Mouse (Mus musculus): Measurements from ENCODE around the gene Plet1.

Gene Plet1

DNA sequence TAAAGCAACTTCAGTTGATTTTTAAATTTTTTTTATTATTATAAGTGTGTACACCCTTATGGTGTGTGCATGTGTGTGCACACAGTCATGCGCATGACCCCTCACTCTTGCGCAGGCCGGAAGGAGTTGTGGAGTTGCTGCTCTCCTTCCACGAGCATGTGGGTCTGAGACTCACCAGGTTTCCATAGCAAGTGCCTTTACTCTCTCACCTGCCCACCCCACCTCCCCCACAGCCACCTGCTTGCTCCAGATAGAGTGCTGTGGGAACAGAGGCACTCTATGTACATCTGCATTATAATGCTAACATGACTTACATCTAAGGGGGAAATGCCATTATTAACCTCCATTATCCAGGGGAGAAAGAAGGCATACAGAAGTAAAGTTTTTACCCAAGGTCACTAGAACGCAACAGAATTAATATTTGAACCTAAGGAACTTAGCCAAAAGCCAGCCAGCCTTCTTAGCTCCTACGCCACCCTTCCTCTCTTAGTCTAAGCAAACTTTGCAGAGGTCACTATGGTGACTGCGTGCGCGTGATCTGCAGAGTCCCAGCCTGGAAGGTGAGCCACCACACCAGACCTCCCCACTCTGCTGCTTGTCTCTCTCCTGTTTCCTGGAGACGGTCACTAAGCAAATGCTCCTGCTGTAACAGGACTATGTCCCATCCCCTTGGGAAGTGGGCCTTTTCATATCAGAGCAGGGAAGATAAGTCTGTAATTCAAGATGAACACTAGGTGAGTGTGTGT is 1.3 kb downstream of the Plet1 start:
- no peak for DNase-seq (ENCODE audit: low spot score)

GRCm38 (mm10) chr9:50496151-50496505 is 1.8 kb downstream of the Plet1 start:
- DNase-seq (ENCODE audit: low spot score) = no peak

- no peak for DNase-seq (ENCODE audit: low spot score)
Measured at GRCm38 (mm10) chr9:50496546-50496945, 2.2 kb downstream of the Plet1 start.

DNA sequence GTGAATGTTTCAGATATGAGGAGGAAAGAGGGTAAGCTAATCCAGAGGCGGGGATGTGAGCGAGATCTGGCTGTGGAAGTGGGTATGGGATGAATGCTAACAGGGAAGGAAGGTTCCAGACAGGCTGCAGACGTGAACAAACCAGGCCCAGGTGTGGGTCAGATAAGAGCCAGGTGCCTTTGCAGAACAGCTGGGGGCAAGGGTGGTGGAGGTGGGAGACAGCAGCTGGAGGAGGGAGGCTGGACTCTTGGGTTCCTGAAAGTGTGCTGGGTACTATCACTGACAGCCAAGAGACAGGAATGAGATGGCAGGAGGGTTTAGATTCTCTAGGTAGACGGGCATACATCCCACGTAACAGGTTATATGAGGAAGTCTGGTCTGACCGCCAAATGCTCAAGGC is 2.8 kb downstream of the Plet1 start:
- DNase-seq (ENCODE audit: low spot score) = no peak

- no peak for DNase-seq (ENCODE audit: low spot score)
Measured at GRCm38 (mm10) chr9:50497536-50497935, 3.2 kb downstream of the Plet1 start.

DNA sequence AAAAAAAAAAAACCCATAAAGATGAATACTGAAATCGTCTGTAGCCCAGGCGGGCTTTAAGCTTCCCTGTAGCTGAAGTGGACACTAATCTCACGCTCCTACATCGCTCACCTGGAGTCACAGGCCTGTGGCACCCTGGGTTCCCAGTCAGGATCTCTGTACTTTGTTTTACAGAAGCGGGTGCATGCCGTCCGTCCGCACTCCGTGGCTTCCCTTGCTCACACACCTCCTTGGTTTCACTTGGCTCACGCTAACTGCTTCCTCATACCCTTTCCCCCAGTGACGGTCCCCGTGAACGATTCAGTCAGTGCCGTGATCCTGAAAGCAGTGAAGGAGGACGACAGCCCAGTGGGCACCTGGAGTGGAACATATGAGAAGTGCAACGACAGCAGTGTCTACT is 4.5 kb downstream of the Plet1 start:
- DNase-seq (ENCODE audit: low spot score) = no peak

DNA sequence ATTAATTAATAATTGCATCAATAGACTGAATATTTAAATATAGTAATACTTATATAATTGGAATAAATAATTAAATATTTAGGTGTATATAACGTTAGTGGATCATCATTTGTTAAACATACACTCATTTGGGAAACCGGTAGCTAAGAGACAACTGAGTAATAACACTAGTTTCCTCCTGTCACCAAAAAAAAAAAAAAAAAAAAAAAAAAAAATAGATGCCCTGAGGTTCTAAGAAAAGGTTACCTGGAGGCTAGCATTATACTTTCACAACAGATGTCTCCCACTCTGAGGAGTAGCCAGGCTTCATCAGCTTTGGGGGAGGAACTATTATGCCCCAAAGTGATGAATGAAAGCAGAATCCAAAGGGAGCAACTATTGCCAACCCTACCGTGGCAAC is 5.5 kb downstream of the Plet1 start:
- no peak for DNase-seq (ENCODE audit: low spot score)

DNA sequence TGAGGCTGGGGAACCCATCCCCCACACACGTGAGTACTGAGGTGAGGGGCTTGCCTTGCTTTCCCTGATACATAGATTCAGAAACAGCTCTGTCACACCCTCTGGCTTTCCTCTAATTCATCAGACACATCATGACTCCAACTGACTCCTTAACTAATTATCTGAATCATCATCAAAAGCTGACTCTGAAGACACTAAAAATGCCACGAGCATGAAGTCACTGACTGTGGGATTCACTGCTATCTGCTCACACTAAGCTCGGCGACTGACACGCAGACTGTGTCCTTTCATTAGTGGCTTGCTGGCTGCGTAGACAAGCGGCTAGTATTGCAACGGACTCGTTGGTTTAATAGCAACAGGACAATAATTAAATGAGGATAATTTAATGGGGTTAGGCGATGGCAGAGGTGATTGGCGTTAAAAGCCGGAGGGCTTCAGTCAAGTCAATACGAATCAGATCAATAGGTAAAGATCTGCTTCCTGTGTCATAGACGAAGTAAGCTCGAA is 6.2 kb downstream of the Plet1 start:
- no peak for DNase-seq (ENCODE audit: low spot score)

GRCm38 (mm10) chr9:50500974-50501501 is 6.7 kb downstream of the Plet1 start:
- DNase-seq (ENCODE audit: low spot score) = no peak

DNA sequence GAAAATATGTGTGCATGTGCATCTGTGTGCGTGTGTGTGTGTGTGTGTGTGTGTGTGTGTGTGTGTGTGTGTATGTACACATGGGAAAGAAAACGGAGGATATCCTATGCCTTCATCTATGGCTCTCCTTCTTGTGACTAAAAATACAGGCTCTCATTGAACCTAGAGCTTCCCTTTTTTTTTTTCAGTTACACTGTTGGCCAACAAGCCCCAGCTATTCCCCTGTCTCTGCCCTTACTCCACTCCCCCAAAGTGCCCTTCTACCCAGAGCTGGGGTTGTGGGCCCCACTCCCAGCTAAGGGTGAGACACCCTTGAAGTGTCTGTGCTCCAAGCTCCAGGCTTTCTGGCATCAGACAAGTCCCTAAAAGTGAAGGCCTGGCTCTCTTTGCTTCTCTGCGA is 8.6 kb downstream of the Plet1 start:
- no peak for DNase-seq (ENCODE audit: low spot score)

DNA sequence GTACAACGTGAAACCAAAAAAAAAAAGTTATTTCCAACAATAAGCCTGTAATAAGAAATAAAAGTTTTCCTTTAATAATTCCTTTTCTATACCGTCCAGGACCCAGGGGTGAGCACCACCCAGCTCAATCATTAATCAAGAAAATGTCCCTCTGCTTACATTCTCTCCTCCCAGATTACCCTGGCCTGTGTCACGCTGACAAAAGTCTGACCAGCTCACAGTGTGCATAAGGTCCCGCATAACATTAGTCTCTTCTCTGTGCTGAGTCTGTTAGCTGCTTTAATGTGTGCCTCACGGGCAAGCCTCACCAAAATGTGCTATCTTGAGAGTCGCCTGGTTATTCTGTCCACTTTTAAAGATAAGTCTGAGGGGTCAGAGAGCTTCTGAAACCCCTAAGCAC is 11.1 kb downstream of the Plet1 start:
- DNase-seq (ENCODE audit: low spot score) = no peak

DNA sequence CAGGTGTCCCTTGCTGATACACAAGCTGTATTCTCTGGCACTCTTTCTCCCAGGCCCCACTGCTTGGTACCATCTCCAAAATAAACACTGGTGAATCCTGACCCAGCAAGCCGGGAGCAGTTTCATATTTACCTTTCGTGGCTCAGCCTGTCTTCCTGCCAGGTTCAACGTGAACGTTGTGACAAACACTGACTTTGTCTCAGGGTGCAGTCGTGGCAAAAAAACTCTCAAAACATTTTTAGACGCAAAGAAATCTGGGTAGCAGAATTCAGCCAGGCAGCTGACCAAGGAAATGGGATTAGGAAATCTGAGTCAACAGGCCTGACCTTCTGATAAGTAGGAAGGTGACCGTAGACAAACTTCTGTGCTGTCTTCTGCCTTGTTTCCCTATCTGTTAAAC is 13.2 kb downstream of the Plet1 start:
- DNase-seq (ENCODE audit: low spot score) = no peak

DNA sequence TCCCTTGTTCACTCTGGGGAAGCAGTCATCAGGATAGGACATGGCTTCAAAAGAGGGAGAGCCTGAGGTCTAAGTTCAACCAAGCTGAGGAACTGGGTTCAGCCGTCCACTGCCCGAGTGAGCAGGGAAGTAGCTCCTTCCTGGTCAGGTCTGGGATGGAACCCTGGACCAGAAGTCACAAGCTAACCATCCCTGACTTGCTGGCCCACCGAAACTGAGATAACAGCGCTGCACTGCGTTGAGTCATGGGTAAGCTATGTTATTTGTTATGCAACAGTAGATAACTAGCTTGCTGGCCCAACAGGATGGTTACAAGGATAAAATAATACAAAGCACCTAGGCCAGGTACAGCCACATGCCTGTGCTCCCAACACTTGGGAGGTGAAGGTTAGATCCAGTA is 21.1 kb downstream of the Plet1 start:
- DNase-seq (ENCODE audit: low spot score) = no peak

GRCm38 (mm10) chr9:50518781-50519180 is 24.5 kb downstream of the Plet1 start:
- no peak for DNase-seq (ENCODE audit: low spot score)

- DNase-seq (ENCODE audit: low spot score) = no peak
Measured at GRCm38 (mm10) chr9:50520748-50521147, 26.4 kb downstream of the Plet1 start.

DNA sequence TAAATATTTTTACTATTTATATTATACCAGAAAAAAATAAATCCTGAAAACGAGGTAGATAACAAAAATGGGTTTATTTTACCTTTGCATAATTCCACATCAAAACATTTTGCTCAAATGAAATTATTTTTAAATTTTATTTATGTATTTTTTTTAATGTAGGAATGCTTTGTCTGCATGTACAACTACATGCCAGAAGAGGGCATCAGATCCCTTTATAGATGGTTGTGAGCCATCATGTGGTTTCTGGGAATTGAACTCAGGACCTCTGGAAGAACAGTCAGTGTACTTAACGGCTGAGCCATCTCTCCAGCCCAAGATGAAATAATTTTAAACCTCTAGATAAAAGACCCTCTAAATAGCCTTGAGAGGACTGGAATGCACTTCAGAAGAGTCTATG is 27.2 kb downstream of the Plet1 start:
- no peak for DNase-seq (ENCODE audit: low spot score)

- no peak for DNase-seq (ENCODE audit: low spot score)
Measured at GRCm38 (mm10) chr9:50522574-50522973, 28.2 kb downstream of the Plet1 start.

DNA sequence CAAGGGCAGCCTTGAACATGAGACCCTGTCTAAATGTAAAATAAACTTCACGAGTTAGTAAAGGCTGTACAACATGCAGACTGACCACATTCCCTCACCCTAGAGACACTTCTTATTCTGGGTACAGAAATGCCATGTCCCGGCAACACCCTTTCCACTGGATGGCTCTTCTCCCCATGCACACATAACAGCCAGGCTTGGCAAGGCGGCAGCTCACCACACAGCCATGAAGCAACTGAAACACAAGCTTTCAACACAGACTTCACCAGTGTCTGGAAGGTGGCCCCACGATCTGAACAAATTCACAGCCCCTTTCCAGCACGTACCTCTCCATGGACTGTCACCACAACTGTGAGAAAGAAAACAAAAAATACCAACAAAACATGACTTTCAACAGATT is 30.6 kb downstream of the Plet1 start:
- DNase-seq (ENCODE audit: low spot score) = no peak

DNA sequence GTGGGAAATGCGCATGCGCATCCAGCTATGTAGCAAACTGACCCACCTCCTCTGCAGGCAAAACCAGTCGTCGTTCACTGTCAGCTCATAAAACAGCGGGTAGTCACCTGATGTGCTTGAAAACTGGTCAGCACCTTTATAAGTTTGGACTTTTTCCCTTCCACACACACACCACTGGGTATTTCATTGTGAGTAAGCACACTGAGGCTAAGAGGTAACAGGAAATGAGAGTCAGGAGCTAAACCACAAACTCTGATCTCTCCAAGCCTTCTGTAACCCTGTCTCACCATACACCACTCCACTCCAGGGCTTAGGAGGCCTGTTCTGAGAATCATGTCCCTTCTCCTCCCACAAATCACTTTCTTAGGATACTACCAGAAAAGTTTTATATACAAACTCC is 31.3 kb downstream of the Plet1 start:
- no peak for DNase-seq (ENCODE audit: low spot score)

DNA sequence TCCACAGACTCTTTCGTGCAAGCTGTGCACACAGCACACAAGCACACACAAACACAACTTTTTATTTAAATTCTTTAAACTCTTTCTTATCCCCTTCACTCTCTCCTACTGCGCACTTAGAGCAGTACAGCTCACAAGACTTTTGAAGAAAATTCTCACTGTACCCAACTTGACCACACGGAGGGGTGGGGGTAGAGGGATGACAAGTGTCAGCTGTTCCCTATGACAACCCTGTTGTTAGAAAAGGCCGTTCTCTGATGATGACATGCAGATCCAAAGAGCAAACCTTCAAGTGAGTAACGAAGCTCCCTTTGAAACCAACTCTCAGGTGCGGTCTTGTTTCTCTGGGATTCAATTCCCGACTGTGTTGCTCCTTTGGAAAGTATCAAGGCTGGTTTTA is 33.5 kb downstream of the Plet1 start:
- no peak for DNase-seq (ENCODE audit: low spot score)

DNA sequence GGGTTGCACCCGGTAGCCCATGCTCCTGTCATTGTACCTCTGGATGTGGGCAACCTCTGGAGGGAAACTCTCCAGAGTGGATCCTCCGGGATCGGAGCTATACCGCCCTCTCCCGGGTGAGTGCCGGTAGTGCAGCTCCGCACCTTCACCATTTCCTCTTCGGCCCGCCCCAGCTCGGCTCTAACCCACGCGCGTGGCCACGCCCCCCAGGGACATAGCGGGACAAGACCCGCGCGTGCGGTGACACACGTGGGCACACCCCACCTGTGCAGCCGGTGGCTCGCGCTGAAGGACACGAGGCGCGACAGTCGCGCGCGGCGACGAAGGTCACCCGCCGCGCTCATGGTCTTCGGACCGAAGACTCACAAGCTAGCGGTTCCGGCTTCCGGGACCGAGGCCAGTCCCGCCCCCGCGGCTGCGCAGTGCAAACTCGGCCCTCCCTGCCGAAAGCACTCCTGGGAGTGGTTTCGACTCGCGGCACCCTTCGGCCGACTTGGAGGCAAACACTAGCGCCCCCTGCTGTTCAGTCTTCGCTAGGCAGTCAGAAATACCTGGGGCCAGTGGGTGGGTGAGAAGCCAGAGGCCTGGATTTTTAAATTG is 34.1 kb downstream of the Plet1 start, which contains the start of gene Pts:
Pts (minus strand) TSS at position 432 of the 600 bp plus-strand sequence.
- DNase-seq (ENCODE audit: low spot score) = peak; percentile 97

DNA sequence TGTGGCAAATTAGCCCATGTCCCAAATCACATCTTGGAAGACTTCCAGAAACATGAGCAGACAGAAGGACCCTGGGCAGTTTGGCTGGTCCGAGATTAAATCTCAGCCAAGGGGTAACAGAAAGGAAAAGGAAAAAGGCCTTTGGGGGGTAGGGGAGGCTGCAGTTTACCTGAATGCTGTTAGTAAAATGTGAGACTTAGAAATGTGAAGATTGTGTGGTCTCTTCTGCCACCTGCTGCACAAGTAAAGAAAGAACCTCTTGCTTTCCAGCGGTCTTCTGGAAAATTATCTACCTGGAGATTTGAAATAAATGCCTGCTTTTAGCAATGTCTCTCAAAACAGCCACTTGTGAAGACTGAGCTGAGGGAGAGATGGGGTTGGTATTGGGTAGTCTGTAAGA is 36.6 kb downstream of the Plet1 start:
- no peak for DNase-seq (ENCODE audit: low spot score)

GRCm38 (mm10) chr9:50533328-50533727 is 39.0 kb downstream of the Plet1 start:
- no peak for DNase-seq (ENCODE audit: low spot score)

- no peak for DNase-seq (ENCODE audit: low spot score)
Measured at GRCm38 (mm10) chr9:50533791-50534190, 39.5 kb downstream of the Plet1 start.
